Mouse (Mus musculus): ENCODE measurements around the gene Ctxn1. TPM values are rescaled to one million over a fixed set of nuclear protein-coding genes. Genes with fewer than 3 reads are reported as not detected.

The Ctxn1 gene
- total and polyA plus RNA-seq, 3 experiments = 0.58 to 5.6 TPM; not detected in 1

GRCm38 (mm10) chr8:4226323-4226722, 32.8 kb downstream of the Ctxn1 start:
- Histone ChIP-seq H3K4me3 (ENCODE audit: control insufficient read depth in 1 of 2, insufficient read depth in 1 of 2, low read depth in 2 of 2, low read length in 2 of 2) (peak overlapping the region in 1 of 2 experiments; percentile 57; a peak in 1 of 4 replicates), H3K9ac (ENCODE audit: control insufficient read depth, low read depth, low read length, poor library complexity, severe bottlenecking) (no peak overlapping the region), H3K9me3 (replicated peaks; ENCODE audit: insufficient read depth, low read length) (no peaks in the 10 kb centered on the region), H3K4me1 (ENCODE audit: control insufficient read depth in 1 of 2, insufficient read depth in 2 of 2, low read length in 2 of 2) (peaks cover 6 to 33% of the 10 kb centered on the region in 2 experiments), H3K79me2 (ENCODE audit: control insufficient read depth, insufficient read depth, low read length, poor library complexity) (no peaks in the 10 kb centered on the region), H3K27ac (ENCODE audit: control insufficient read depth, low read depth, low read length) (no peak overlapping the region), H3K27me3 (ENCODE audit: control insufficient read depth in 1 of 2, insufficient read depth in 2 of 2, low read length in 2 of 2) (no peaks in the 10 kb centered on the region; a peak in 1 of 4 replicates), H3K36me3 (ENCODE audit: control insufficient read depth in 1 of 2, insufficient read depth in 2 of 2, low read length in 2 of 2) (peaks cover 0 to 10% of the 10 kb centered on the region in 2 experiments; a peak in 2 of 4 replicates)
- no peak for DNase-seq (ENCODE audit: low read depth, low spot score)
- TF ChIP-seq ZKSCAN1 (IDR thresholded peaks at IDR 0.05; ENCODE audit: low read depth, low read length) = no peak
- TF ChIP-seq E2F4 (IDR thresholded peaks at IDR 0.05; ENCODE audit: borderline replicate concordance, low read depth, low read length) = no peak
- TF ChIP-seq BHLHE40 (IDR thresholded peaks at IDR 0.05; ENCODE audit: borderline replicate concordance, low read depth, low read length) = no peak
- no peak for TF ChIP-seq EP300 (IDR thresholded peaks at IDR 0.05; ENCODE audit: low read depth in 1 of 2, low read length in 2 of 2)
- no peak for TF ChIP-seq RAD21 (IDR thresholded peaks at IDR 0.05; ENCODE audit: low read depth, low read length)
- TF ChIP-seq MYC (IDR thresholded peaks at IDR 0.05; ENCODE audit: low read depth, low read length) = no peak
- no peak for TF ChIP-seq NELFE (IDR thresholded peaks at IDR 0.05; ENCODE audit: low read depth, low read length)
- TF ChIP-seq MAX (IDR thresholded peaks at IDR 0.05; ENCODE audit: low read length) = no peak
- TF ChIP-seq SMC3 (IDR thresholded peaks at IDR 0.05; ENCODE audit: low read depth, low read length) = no peak
- no peak for TF ChIP-seq POLR2AphosphoS5 (IDR thresholded peaks at IDR 0.05; ENCODE audit: borderline replicate concordance, low read depth, low read length)
- no peak for TF ChIP-seq CTCF (IDR thresholded peaks at IDR 0.05 in 2 of 3, conservative IDR thresholded peaks at IDR 0.05 in 1 of 3; ENCODE audit: control insufficient read depth in 1 of 3, insufficient read depth in 1 of 3, low read depth in 2 of 3, low read length in 3 of 3, poor library complexity in 1 of 3, severe bottlenecking in 1 of 3)
- TF ChIP-seq ZNF384 (IDR thresholded peaks at IDR 0.05; ENCODE audit: low read depth, low read length) = no peak
- TF ChIP-seq GATA1 (IDR thresholded peaks at IDR 0.05; ENCODE audit: low read depth, low read length) = no peak
- no peak for TF ChIP-seq GABPA (IDR thresholded peaks at IDR 0.05; ENCODE audit: low read depth, low read length)
- TF ChIP-seq MYB (IDR thresholded peaks at IDR 0.05; ENCODE audit: low read depth, low read length) = no peak
- no peak for TF ChIP-seq POLR2AphosphoS2 (IDR thresholded peaks at IDR 0.05; ENCODE audit: low read length)
- no peak for TF ChIP-seq TBP (IDR thresholded peaks at IDR 0.05; ENCODE audit: low read depth, low read length)

GRCm38 (mm10) chr8:4222059-4222458, 37.0 kb downstream of the Ctxn1 start:
- H3K79me2 ChIP-seq (ENCODE audit: control insufficient read depth, insufficient read depth, low read length, poor library complexity) = no peaks in the 10 kb centered on the region
- TF ChIP-seq NRF1 (IDR thresholded peaks at IDR 0.05; ENCODE audit: insufficient read depth, low read depth, low read length, poor library complexity, severe bottlenecking) = peak; percentile 47; the same call in 1 of the 2 replicates
- no peak for TF ChIP-seq SMC3 (IDR thresholded peaks at IDR 0.05; ENCODE audit: low read depth, low read length)
- TF ChIP-seq GATA1 (IDR thresholded peaks at IDR 0.05; ENCODE audit: low read depth, low read length) = 0 out of 2 replicates have a peak, but pooled peaks have one; percentile 10
- TF ChIP-seq MXI1 (IDR thresholded peaks at IDR 0.05; ENCODE audit: low read depth, low read length) = peak; percentile 50; the same call in 1 of the 2 replicates
- TF ChIP-seq ZC3H11A (IDR thresholded peaks at IDR 0.05; ENCODE audit: low read depth, low read length) = no peak
- TF ChIP-seq GABPA (IDR thresholded peaks at IDR 0.05; ENCODE audit: low read depth, low read length) = no peak
- 0 out of 2 replicates have a peak, but pooled peaks have one; percentile 20 for TF ChIP-seq RCOR1 (IDR thresholded peaks at IDR 0.05; ENCODE audit: low read depth, low read length)
- 0 out of 2 replicates have a peak, but pooled peaks have one; percentile 30 for TF ChIP-seq SIN3A (IDR thresholded peaks at IDR 0.05; ENCODE audit: low read length)
- TF ChIP-seq MAX (IDR thresholded peaks at IDR 0.05; ENCODE audit: low read length) = 0 out of 2 replicates have a peak, but pooled peaks have one; percentile 24
- peak; percentile 54; the same call in 1 of the 2 replicates for TF ChIP-seq MYC (IDR thresholded peaks at IDR 0.05; ENCODE audit: low read depth, low read length)
- TF ChIP-seq MEF2A (IDR thresholded peaks at IDR 0.05; ENCODE audit: extremely low read depth, insufficient replicate concordance, low read depth, low read length, poor library complexity, severe bottlenecking) = no peak
- TF ChIP-seq TAL1 (IDR thresholded peaks at IDR 0.05; ENCODE audit: low read length) = no peak
- TF ChIP-seq POLR2A (IDR thresholded peaks at IDR 0.05; ENCODE audit: control insufficient read depth in 1 of 2, insufficient read depth in 1 of 2, low read depth in 1 of 2, low read length in 2 of 2, poor library complexity in 1 of 2) = no peak
- no peak for TF ChIP-seq CHD1 (IDR thresholded peaks at IDR 0.05; ENCODE audit: low read depth, low read length)
- peak; percentile 10 to 32; a peak in 1 of 4 replicates for TF ChIP-seq EP300 (IDR thresholded peaks at IDR 0.05; ENCODE audit: low read depth in 1 of 2, low read length in 2 of 2)
- TF ChIP-seq ZNF384 (IDR thresholded peaks at IDR 0.05; ENCODE audit: low read depth, low read length) = peak; percentile 46
- TF ChIP-seq KAT2A (conservative IDR thresholded peaks at IDR 0.05; ENCODE audit: low read depth, low read length) = no peak
- no peak for TF ChIP-seq ZKSCAN1 (IDR thresholded peaks at IDR 0.05; ENCODE audit: low read depth, low read length)
- peak; percentile 55 for DNase-seq (ENCODE audit: low read depth, low spot score)
- H3K27me3 ChIP-seq (ENCODE audit: control insufficient read depth in 1 of 2, insufficient read depth in 2 of 2, low read length in 2 of 2) = no peaks in the 10 kb centered on the region; a peak in 1 of 4 replicates
- no peak overlapping the region for H3K27ac ChIP-seq (ENCODE audit: control insufficient read depth, low read depth, low read length)
- no peak overlapping the region for H3K4me3 ChIP-seq (ENCODE audit: control insufficient read depth in 1 of 2, insufficient read depth in 1 of 2, low read depth in 2 of 2, low read length in 2 of 2)
- no peak overlapping the region for H3K9ac ChIP-seq (ENCODE audit: control insufficient read depth, low read depth, low read length, poor library complexity, severe bottlenecking)
- H3K36me3 ChIP-seq (ENCODE audit: control insufficient read depth in 1 of 2, insufficient read depth in 2 of 2, low read length in 2 of 2) = peaks cover 0 to 12% of the 10 kb centered on the region in 2 experiments; a peak in 2 of 4 replicates
- H3K9me3 ChIP-seq (replicated peaks; ENCODE audit: insufficient read depth, low read length) = no peaks in the 10 kb centered on the region
- peaks cover 6 to 15% of the 10 kb centered on the region in 2 experiments for H3K4me1 ChIP-seq (ENCODE audit: control insufficient read depth in 1 of 2, insufficient read depth in 2 of 2, low read length in 2 of 2)

All from MEL (cell line).